Mouse (Mus musculus): ENCODE data around the gene Tor1b. TPM values are rescaled to one million over a fixed set of nuclear protein-coding genes. Genes with fewer than 3 reads are reported as not detected.

Tor1b gene
- total RNA-seq (2023): 37.3 TPM

DNA sequence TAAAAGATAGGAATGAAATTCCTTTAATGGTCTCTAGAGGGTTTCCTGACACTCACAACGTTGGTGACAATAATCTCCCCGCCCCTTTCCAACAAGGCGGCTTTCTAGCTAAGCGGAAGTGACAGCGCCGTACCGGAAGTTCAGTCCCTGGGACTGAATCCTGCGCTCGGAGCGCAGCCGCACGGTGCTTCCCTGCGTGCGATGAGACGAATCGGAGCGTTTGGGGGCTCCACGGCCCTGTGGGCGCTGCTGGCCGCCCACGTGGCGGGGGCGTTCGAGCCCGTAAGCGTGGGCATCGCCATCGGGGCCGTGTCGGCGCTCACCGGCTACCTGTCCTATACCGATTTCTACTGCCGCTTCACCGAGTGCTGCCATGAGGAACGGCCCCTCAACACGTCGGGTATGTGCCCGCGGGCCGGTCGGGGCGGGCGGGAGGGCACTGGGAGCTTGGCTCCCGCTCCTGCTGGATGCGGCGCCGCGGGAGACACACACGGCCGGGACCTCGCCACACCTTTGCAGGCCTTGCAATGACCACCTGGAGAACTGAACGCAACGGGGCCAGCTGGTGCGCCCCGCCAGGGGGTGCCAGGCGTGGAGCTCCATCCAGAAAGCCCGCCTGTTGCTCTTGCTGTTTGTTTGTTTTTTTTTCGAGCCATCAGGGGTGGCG, at the start of gene Tor1b:
TSS of gene Tor1b (plus strand) at position 136 of the 667 bp plus-strand sequence.

DNA sequence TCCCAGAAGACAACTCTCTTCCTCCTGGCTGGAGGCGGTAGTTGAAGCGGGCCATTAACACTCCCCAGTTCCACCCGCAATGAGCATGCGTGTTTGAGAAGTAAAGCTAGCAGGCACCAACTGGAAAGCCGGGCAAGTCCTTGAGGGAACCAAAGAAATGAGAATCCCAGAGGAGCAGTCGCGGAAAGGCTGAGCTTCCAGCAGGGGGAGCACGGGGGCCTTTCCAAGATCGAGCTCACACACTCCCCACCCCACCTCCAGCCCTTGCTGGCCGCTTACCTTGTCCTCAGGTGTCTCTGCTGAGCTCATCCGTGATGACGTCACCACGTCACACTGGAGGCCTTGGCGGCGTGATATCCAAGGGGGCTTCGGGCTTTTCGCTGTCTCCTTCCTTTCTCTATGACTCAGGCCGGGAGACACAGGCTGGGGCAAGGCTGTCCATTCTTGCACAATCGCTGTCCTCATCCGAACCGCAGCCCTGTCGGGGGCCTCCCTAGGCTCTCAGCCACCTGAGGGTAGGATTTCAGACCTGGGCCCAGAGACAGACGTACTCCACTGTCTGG, 23.2 kb upstream of the Tor1b start, which contains the start of gene Ptges:
TSS of gene Ptges (minus strand) at position 381 of the 563 bp plus-strand sequence.

DNA sequence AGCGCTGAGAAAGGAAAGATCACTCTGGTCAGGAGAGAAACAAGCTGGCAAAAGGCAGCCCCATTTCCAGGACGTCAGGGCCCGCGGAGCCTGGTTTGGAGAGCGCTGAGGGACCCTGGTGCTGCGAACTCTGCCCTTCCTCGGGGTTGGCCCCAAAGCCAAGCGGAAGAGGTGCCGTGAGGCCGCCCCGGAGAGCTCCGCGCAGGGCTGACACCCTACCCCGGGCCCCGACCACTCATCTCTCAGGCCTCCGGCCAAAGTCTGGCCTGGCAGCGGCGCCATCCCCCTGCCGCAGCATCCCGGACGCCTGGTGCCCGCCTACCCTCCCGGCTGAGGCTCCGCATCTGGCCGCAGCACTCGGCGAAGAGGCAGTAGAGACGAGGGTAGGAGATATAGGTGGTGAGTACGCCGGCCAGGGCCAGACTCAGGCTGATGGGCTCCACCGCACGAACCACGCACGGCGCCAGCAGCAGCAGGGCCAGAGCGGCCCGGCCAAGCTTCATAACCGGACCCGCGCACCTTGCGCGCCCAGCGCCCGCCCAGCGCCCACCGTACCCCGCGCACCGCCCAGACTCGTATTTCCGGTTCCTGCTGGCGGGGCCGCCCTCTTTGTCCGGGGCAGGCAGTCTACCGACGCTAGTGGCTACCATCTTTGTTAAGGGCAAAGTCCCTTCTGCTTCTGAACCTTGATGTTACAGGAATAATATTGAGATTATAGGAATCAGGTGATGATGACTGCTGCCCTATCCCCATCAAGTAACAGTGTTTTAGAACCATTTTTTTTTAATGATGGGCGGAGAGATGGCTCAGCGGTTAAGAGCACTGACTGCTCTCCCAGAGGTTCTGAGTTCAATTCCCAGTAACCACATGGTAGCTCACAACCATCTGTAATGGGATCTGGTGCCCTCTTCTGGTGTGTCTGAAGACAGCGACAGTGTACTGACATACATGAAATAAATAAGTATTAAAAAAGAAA, 14.9 kb downstream of the Tor1b start, which contains the start of gene Tor1a:
TSS of gene Tor1a (minus strand) at position 582 of the 976 bp plus-strand sequence.

DNA sequence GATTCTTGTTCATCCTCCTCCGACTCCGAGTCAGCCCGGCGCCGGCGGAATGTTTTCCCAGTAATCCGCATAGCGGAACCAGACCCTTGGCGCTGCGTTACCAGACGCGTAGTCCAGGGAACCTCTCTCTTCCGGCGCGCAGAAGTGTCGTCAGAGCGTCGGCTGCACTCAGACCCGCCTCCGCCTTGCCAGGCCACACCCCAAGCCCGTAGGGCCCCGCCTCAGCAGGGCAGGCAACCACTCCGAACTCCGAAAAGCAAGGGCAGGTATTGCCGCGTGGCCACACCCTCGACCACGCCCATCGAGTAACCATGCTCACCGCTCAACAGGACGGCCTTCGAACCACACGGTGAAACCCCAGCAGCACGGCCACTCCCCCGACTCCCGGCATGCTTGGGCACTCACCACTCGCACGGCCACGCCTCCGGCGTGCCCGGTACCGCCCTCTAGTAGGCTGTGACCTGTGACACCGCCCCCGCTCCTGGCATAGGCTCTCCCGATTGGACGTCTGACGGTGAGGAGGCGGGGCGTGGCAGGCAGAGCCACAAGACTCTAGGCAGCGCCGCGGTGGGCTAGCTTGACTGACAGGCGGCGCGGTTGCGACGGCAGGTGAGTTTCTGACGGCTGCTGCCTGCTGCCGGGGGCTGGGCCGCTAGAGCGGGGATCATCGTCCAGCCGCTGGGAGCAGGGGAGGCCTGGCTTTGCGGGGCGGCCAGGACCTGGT, 29.2 kb downstream of the Tor1b start, which contains the start of the genes BC005624 and Usp20:
TSS of gene BC005624 (minus strand) at position 412 of the 724 bp plus-strand sequence.
TSS of gene Usp20 (plus strand) at position 490 of the 724 bp plus-strand sequence.

Other genes with a start within 250 kb of the Tor1b start
- gene 1700001O22Rik, start 149.3 kb upstream of the Tor1b start, total RNA-seq (2023): not detected
- gene Ntmt1, start 145.1 kb upstream of the Tor1b start, total RNA-seq (2023): 20.0 TPM
- gene Asb6, start 122.6 kb upstream of the Tor1b start, total RNA-seq (2023): 47.5 TPM
- gene Prrx2, start 118.0 kb upstream of the Tor1b start, total RNA-seq (2023): not detected
- not detected for gene Ptges, start 23.1 kb upstream of the Tor1b start, total RNA-seq (2023)
- 38.7 TPM for gene Tor1a, start 15.0 kb downstream of the Tor1b start, total RNA-seq (2023)
- gene BC005624, start 29.2 kb downstream of the Tor1b start, total RNA-seq (2023): 85.3 TPM
- gene Usp20, start 29.3 kb downstream of the Tor1b start, total RNA-seq (2023): 46.9 TPM
- 237 TPM for gene Fnbp1, start 189.0 kb downstream of the Tor1b start, total RNA-seq (2023)
- 48.2 TPM for gene Gpr107, start 199.4 kb downstream of the Tor1b start, total RNA-seq (2023)

Data from CD8-positive naive resting alpha-beta T cell, adult 57 days (primary cell).